Mouse (Mus musculus): ENCODE measurements around the gene Celf2.

GRCm38 (mm10) chr2:6872894-6873255, 636.5 kb downstream of the Celf2 start:
- TF ChIP-seq CTCF (IDR thresholded peaks at IDR 0.05; ENCODE audit: low read depth, low read length) (no peak), POLR2A (IDR thresholded peaks at IDR 0.05; ENCODE audit: borderline replicate concordance, low read depth, low read length) (no peak)

Measured in bone marrow macrophage, adult 2 months (primary cell).